ENCODE assay signal across 8 mouse cellular contexts in the genomic region with DNA sequence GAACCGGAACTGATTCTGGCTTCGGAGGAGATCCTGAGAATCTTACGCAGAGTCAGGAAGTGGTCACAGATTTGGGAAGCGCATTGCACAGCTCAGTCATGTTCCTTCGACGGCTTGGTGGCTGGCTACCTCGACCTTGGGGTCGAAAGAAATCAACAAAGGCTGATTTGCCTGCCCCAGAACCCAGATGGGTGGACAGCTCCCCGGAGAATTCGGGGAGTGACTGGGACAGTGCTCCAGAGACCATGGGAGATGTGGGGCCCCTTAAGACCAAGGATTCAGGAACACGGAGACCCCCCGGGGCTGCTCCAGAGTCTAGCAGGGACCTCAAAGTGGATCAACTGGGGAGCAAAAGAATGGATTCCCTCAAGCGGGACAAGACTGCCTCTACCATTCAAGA. TPM values are rescaled to one million over a fixed set of nuclear protein-coding genes. Genes with fewer than 3 reads are reported as not detected.
DNase-seq lines count a peak whose midpoint lies in the region; ATAC-seq and TF ChIP-seq lines count a peak whose summit lies in the region.

No protein-coding gene starts in this region.

- WGBS in cerebellum, adult 2 months: 57% methylated on average over 13 of the region's 13 CpGs
- 78% methylated on average over 13 of the region's 13 CpGs for WGBS in forebrain, embryonic 16.5 days
- WGBS in liver, postnatal 0 days (ENCODE audit: insufficient replicate concordance): 35% methylated on average over 13 of the region's 13 CpGs

- no peaks in the 10 kb centered on the region for H3K9me3 ChIP-seq in forebrain, embryonic 16.5 days (ENCODE audit: control insufficient read depth, low read length)
- no peaks in the 10 kb centered on the region for H3K9me3 ChIP-seq in liver, postnatal 0 days (ENCODE audit: low read length)

- TF ChIP-seq EP300 in liver, postnatal 0 days (IDR thresholded peaks at IDR 0.05; ENCODE audit: low read depth): no peak

- peaks cover 10% of the 10 kb centered on the region for H3K4me1 ChIP-seq in cerebellum, adult 2 months (ENCODE audit: control insufficient read depth, insufficient read depth, low read length)
- H3K4me1 ChIP-seq in forebrain, embryonic 16.5 days (replicated peaks; ENCODE audit: control insufficient read depth, insufficient read depth, low read length): peaks cover 30% of the 10 kb centered on the region
- peaks cover 34% of the 10 kb centered on the region for H3K4me1 ChIP-seq in liver, postnatal 0 days (ENCODE audit: insufficient read depth)

- peak overlapping the region; percentile 79 for H3K4me3 ChIP-seq in cerebellum, adult 2 months (replicated peaks; ENCODE audit: insufficient read depth, low read depth, low read length)
- peak overlapping the region; percentile 73 for H3K4me3 ChIP-seq in forebrain, embryonic 16.5 days (replicated peaks; ENCODE audit: low read length)
- H3K4me3 ChIP-seq in liver, postnatal 0 days (ENCODE audit: low read depth, low read length): peak overlapping the region; percentile 60

- no peak for TF ChIP-seq CTCF in cerebellum, adult 2 months (IDR thresholded peaks at IDR 0.05; ENCODE audit: borderline replicate concordance, insufficient read depth, low read depth, low read length)
- TF ChIP-seq CTCF in liver, postnatal 0 days (IDR thresholded peaks at IDR 0.05; ENCODE audit: low read depth): no peak

- TF ChIP-seq POLR2A in cerebellum, adult 2 months (IDR thresholded peaks at IDR 0.05; ENCODE audit: borderline replicate concordance, insufficient read depth, low read length): no peak

- DNase-seq in cerebellum, adult 2 months: no peak
- DNase-seq in cerebellum, adult 11 months: no peak
- DNase-seq in 3T3-L1 (ENCODE audit: low read depth, low spot score): peak; percentile 18
- DNase-seq in liver, postnatal 0 days: no peak
- DNase-seq in gastrocnemius, postnatal 25 days: no peak
- no peak for DNase-seq in adrenal gland, postnatal 36 days
- no peak for DNase-seq in left cerebral cortex, adult 18-20 months (ENCODE audit: low spot score in 2 of 2)

- no peak overlapping the region for H3K27ac ChIP-seq in cerebellum, adult 2 months (ENCODE audit: insufficient read depth, low read length)
- no peak overlapping the region for H3K27ac ChIP-seq in forebrain, embryonic 16.5 days (ENCODE audit: low read length)
- H3K27ac ChIP-seq in liver, postnatal 0 days (ENCODE audit: low read depth): peak overlapping the region; percentile 90

- peaks cover 5% of the 10 kb centered on the region; the same call in 1 of the 2 replicates for H3K36me3 ChIP-seq in forebrain, embryonic 16.5 days (ENCODE audit: control insufficient read depth, insufficient read depth)
- peaks cover 24% of the 10 kb centered on the region for H3K36me3 ChIP-seq in liver, postnatal 0 days (replicated peaks; ENCODE audit: insufficient read depth, low read length)

- ATAC-seq in forebrain, embryonic 16.5 days: no peak
- no peak for ATAC-seq in liver, postnatal 0 days

- no peaks in the 10 kb centered on the region for H3K27me3 ChIP-seq in cerebellum, adult 2 months (ENCODE audit: control insufficient read depth, insufficient read depth, low read length)
- H3K27me3 ChIP-seq in forebrain, embryonic 16.5 days (replicated peaks; ENCODE audit: control insufficient read depth, insufficient read depth, low read length): no peaks in the 10 kb centered on the region
- H3K27me3 ChIP-seq in liver, postnatal 0 days (ENCODE audit: insufficient read depth, low read length): no peaks in the 10 kb centered on the region

- H3K9ac ChIP-seq in forebrain, embryonic 16.5 days (replicated peaks; ENCODE audit: low read depth, low read length): 0 out of 2 replicates have a peak overlapping the region, but pooled peaks have one; percentile 83
- peak overlapping the region; percentile 76 for H3K9ac ChIP-seq in liver, postnatal 0 days (replicated peaks)

- peak overlapping the region; percentile 75 for H3K4me2 ChIP-seq in forebrain, embryonic 16.5 days (ENCODE audit: low read length)
- peak overlapping the region; percentile 81 for H3K4me2 ChIP-seq in liver, postnatal 0 days (ENCODE audit: low read depth, low read length)

RNA-seq across cellular contexts. Expression of a gene that starts 0.8 kb away (rescaled TPM):
- polyA plus RNA-seq in cerebellum, adult 2 months (2012; rRNA removed): 12.3 and 14.6 TPM in 2 replicates
- 6.1 and 8.6 TPM in 2 replicates for polyA plus RNA-seq in forebrain, embryonic 16.5 days (2015; fragmentation: Nextera tagmentation; extraction: Ambion mirVana)
- polyA plus RNA-seq in liver, postnatal 0 days (2015; fragmentation: Nextera tagmentation; extraction: Ambion mirVana): 4.4 and 4.8 TPM in 2 replicates
- 10 to 100 TPM; 19.5 to 22.6 TPM for total RNA-seq in gastrocnemius, postnatal 25 days (2021)
- total RNA-seq in adrenal gland, postnatal 36 days (2021): 10 to 100 TPM; 25.0 to 29.5 TPM
- total RNA-seq in left cerebral cortex, adult 18-20 months (2021): 10 to 100 TPM; 31.5 to 32.2 TPM

RNA-seq across cellular contexts. Expression of a gene that starts 4.8 kb away (rescaled TPM):
- 0.21 and 0.28 TPM in 2 replicates for polyA plus RNA-seq in cerebellum, adult 2 months (2012; rRNA removed)
- 0.56 TPM in 1 of 2 replicates, not detected in the other for polyA plus RNA-seq in forebrain, embryonic 16.5 days (2015; fragmentation: Nextera tagmentation; extraction: Ambion mirVana)
- polyA plus RNA-seq in liver, postnatal 0 days (2015; fragmentation: Nextera tagmentation; extraction: Ambion mirVana): 1,209 and 1,216 TPM in 2 replicates
- not detected for total RNA-seq in gastrocnemius, postnatal 25 days (2021)
- not detected for total RNA-seq in adrenal gland, postnatal 36 days (2021)
- total RNA-seq in left cerebral cortex, adult 18-20 months (2021): not detected

RNA-seq across cellular contexts. Expression of a gene that starts 5.2 kb away (rescaled TPM):
- polyA plus RNA-seq in cerebellum, adult 2 months (2012; rRNA removed): 231 TPM in 2 replicates
- 308 and 320 TPM in 2 replicates for polyA plus RNA-seq in forebrain, embryonic 16.5 days (2015; fragmentation: Nextera tagmentation; extraction: Ambion mirVana)
- 120 and 131 TPM in 2 replicates for polyA plus RNA-seq in liver, postnatal 0 days (2015; fragmentation: Nextera tagmentation; extraction: Ambion mirVana)
- total RNA-seq in gastrocnemius, postnatal 25 days (2021): 100 to 1,000 TPM; 149 to 158 TPM
- total RNA-seq in adrenal gland, postnatal 36 days (2021): 100 to 1,000 TPM; 207 to 209 TPM
- 100 to 1,000 TPM; 192 to 198 TPM for total RNA-seq in left cerebral cortex, adult 18-20 months (2021)

RNA-seq across cellular contexts. Expression of a gene that starts 5.8 kb away (rescaled TPM):
- 32.7 TPM in 2 replicates for polyA plus RNA-seq in cerebellum, adult 2 months (2012; rRNA removed)
- polyA plus RNA-seq in forebrain, embryonic 16.5 days (2015; fragmentation: Nextera tagmentation; extraction: Ambion mirVana): 29.6 and 29.8 TPM in 2 replicates
- 8.1 and 9.6 TPM in 2 replicates for polyA plus RNA-seq in liver, postnatal 0 days (2015; fragmentation: Nextera tagmentation; extraction: Ambion mirVana)
- total RNA-seq in gastrocnemius, postnatal 25 days (2021): 1 to 10 TPM; 7.1 to 8.4 TPM
- total RNA-seq in adrenal gland, postnatal 36 days (2021): 10 to 100 TPM; 11.1 to 12.1 TPM
- total RNA-seq in left cerebral cortex, adult 18-20 months (2021): 10 to 100 TPM; 15.9 to 16.4 TPM

RNA-seq across cellular contexts. Expression of a gene that starts 8.0 kb away (rescaled TPM):
- polyA plus RNA-seq in cerebellum, adult 2 months (2012; rRNA removed): 211 and 226 TPM in 2 replicates
- 85.4 and 86.7 TPM in 2 replicates for polyA plus RNA-seq in forebrain, embryonic 16.5 days (2015; fragmentation: Nextera tagmentation; extraction: Ambion mirVana)
- polyA plus RNA-seq in liver, postnatal 0 days (2015; fragmentation: Nextera tagmentation; extraction: Ambion mirVana): 16.5 and 19.7 TPM in 2 replicates
- 100 to 1,000 TPM; 180 to 197 TPM for total RNA-seq in gastrocnemius, postnatal 25 days (2021)
- total RNA-seq in adrenal gland, postnatal 36 days (2021): 100 to 1,000 TPM; 372 to 389 TPM
- 100 to 1,000 TPM; 294 to 308 TPM for total RNA-seq in left cerebral cortex, adult 18-20 months (2021)
